Mouse (Mus musculus): Measurements from ENCODE around the gene Capn2. TPM values are rescaled to one million over a fixed set of nuclear protein-coding genes. Genes with fewer than 3 reads are reported as not detected.

Gene Capn2
- total and polyA plus RNA-seq, 3 experiments = 10.6 to 19.3 TPM; not detected in 1

DNA sequence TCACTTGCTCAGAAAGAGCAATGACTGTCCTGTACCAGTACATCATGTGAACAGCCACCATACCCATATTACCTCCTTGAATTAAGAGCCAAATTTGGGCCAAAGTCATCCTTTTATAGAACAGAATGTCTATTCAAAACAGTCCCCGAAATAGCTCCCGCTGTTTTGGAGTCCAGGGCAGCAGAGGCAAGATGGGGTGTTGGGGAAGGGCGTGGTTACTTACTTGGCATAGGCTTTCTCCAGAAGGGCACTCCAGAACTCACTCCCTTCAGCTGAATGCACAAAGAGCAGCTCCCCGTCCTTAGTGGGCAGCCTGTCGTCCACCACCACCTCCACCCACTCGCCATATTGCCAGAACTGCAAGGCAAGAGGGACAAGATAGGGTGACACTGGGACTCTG lies 25.6 kb downstream of the Capn2 start:
- peaks cover 0 to 7% of the 10 kb centered on the region in 2 experiments; a peak in 2 of 4 replicates for H3K36me3 ChIP-seq (ENCODE audit: control insufficient read depth in 1 of 2, insufficient read depth in 2 of 2, low read length in 2 of 2)
- H3K4me1 ChIP-seq (ENCODE audit: control insufficient read depth in 1 of 2, insufficient read depth in 2 of 2, low read length in 2 of 2) = peaks cover 0 to 5% of the 10 kb centered on the region in 2 experiments; a peak in 2 of 4 replicates
- H3K4me3 ChIP-seq (ENCODE audit: control insufficient read depth in 1 of 2, insufficient read depth in 1 of 2, low read depth in 2 of 2, low read length in 2 of 2) = no peak overlapping the region
- H3K27me3 ChIP-seq (ENCODE audit: control insufficient read depth in 1 of 2, insufficient read depth in 2 of 2, low read length in 2 of 2) = no peaks in the 10 kb centered on the region
- H3K27ac ChIP-seq (ENCODE audit: control insufficient read depth, low read depth, low read length) = no peak overlapping the region
- DNase-seq (ENCODE audit: low read depth, low spot score) = no peak
- H3K9me3 ChIP-seq (replicated peaks; ENCODE audit: insufficient read depth, low read length) = no peaks in the 10 kb centered on the region
- TF ChIP-seq MAZ (IDR thresholded peaks at IDR 0.05; ENCODE audit: low read depth, low read length) (no peak), BHLHE40 (IDR thresholded peaks at IDR 0.05; ENCODE audit: borderline replicate concordance, low read depth, low read length) (no peak), POLR2AphosphoS5 (IDR thresholded peaks at IDR 0.05; ENCODE audit: borderline replicate concordance, low read depth, low read length) (no peak), KAT2A (conservative IDR thresholded peaks at IDR 0.05; ENCODE audit: low read depth, low read length) (no peak), RAD21 (IDR thresholded peaks at IDR 0.05; ENCODE audit: low read depth, low read length) (no peak), CHD1 (IDR thresholded peaks at IDR 0.05; ENCODE audit: low read depth, low read length) (no peak), SIN3A (IDR thresholded peaks at IDR 0.05; ENCODE audit: low read length) (no peak), TCF12 (IDR thresholded peaks at IDR 0.05; ENCODE audit: low read depth, low read length) (no peak), JUND (IDR thresholded peaks at IDR 0.05; ENCODE audit: low read depth, low read length) (no peak), ELF1 (IDR thresholded peaks at IDR 0.05; ENCODE audit: low read depth, low read length) (no peak), MAFK (IDR thresholded peaks at IDR 0.05; ENCODE audit: borderline replicate concordance, low read depth, low read length) (no peak), MYB (IDR thresholded peaks at IDR 0.05; ENCODE audit: low read depth, low read length) (no peak), UBTF (IDR thresholded peaks at IDR 0.05; ENCODE audit: borderline replicate concordance, insufficient read depth, low read depth, low read length) (no peak), TBP (IDR thresholded peaks at IDR 0.05; ENCODE audit: low read depth, low read length) (no peak), ETS1 (IDR thresholded peaks at IDR 0.05; ENCODE audit: low read depth, low read length) (no peak), NRF1 (IDR thresholded peaks at IDR 0.05; ENCODE audit: insufficient read depth, low read depth, low read length, poor library complexity, severe bottlenecking) (no peak), NELFE (IDR thresholded peaks at IDR 0.05; ENCODE audit: low read depth, low read length) (no peak), EP300 (IDR thresholded peaks at IDR 0.05; ENCODE audit: low read depth in 1 of 2, low read length in 2 of 2) (no peak), TAL1 (IDR thresholded peaks at IDR 0.05; ENCODE audit: low read length) (no peak), USF2 (IDR thresholded peaks at IDR 0.05; ENCODE audit: borderline replicate concordance in 1 of 2, insufficient read depth in 1 of 2, low read depth in 1 of 2, low read length in 2 of 2) (no peak)
- no peaks in the 10 kb centered on the region for H3K79me2 ChIP-seq (ENCODE audit: control insufficient read depth, insufficient read depth, low read length, poor library complexity)
- no peak overlapping the region for H3K9ac ChIP-seq (ENCODE audit: control insufficient read depth, low read depth, low read length, poor library complexity, severe bottlenecking)

DNA sequence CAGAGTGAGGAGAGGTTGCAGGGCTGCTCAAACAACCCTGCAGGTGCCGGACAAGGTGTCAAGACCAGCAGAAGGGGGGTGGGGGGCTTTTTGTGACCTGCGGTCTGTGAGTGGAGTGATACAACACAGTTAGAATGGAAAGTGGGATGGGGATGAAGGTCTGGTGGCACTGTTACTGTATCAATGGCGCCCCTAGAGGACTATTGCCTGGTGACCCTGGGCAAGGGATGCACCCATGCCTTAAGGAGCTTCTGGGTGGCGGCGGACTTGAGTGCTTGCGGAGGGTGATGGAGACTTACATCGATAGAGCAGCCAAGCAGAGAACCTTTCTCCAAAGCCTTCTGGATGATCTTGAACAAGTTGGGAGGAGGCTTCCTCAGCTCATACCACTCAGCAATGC lies 26.8 kb downstream of the Capn2 start:
- H3K79me2 ChIP-seq (ENCODE audit: control insufficient read depth, insufficient read depth, low read length, poor library complexity) = no peaks in the 10 kb centered on the region
- H3K27me3 ChIP-seq (ENCODE audit: control insufficient read depth in 1 of 2, insufficient read depth in 2 of 2, low read length in 2 of 2) = no peaks in the 10 kb centered on the region
- no peak overlapping the region for H3K4me3 ChIP-seq (ENCODE audit: control insufficient read depth in 1 of 2, insufficient read depth in 1 of 2, low read depth in 2 of 2, low read length in 2 of 2)
- TF ChIP-seq CTCF (IDR thresholded peaks at IDR 0.05 in 2 of 3, conservative IDR thresholded peaks at IDR 0.05 in 1 of 3; ENCODE audit: control insufficient read depth in 1 of 3, insufficient read depth in 1 of 3, low read depth in 2 of 3, low read length in 3 of 3, poor library complexity in 1 of 3, severe bottlenecking in 1 of 3) (peak; percentile 16 to 54 (median 48); a peak in 4 of 6 replicates), POLR2AphosphoS2 (IDR thresholded peaks at IDR 0.05; ENCODE audit: low read length) (no peak)
- peak; percentile 51 for DNase-seq (ENCODE audit: low read depth, low spot score)
- H3K9me3 ChIP-seq (replicated peaks; ENCODE audit: insufficient read depth, low read length) = no peaks in the 10 kb centered on the region
- no peak overlapping the region for H3K27ac ChIP-seq (ENCODE audit: control insufficient read depth, low read depth, low read length)
- H3K36me3 ChIP-seq (ENCODE audit: control insufficient read depth in 1 of 2, insufficient read depth in 2 of 2, low read length in 2 of 2) = peaks cover 0 to 7% of the 10 kb centered on the region in 2 experiments; a peak in 2 of 4 replicates
- H3K4me1 ChIP-seq (ENCODE audit: control insufficient read depth in 1 of 2, insufficient read depth in 2 of 2, low read length in 2 of 2) = peaks cover 0 to 5% of the 10 kb centered on the region in 2 experiments; a peak in 2 of 4 replicates
- no peak overlapping the region for H3K9ac ChIP-seq (ENCODE audit: control insufficient read depth, low read depth, low read length, poor library complexity, severe bottlenecking)

Measured in MEL (cell line).